Mouse (Mus musculus): ENCODE data around the gene Rdh1. TPM values are rescaled to one million over a fixed set of nuclear protein-coding genes. Genes with fewer than 3 reads are reported as not detected.

Rdh1 gene
- total RNA-seq, 2 experiments from 2014 or later, result 1.3 to 1.9 TPM

Other genes with a start within 250 kb of the Rdh1 start
- gene Ndufa4l2, start 244.8 kb upstream of the Rdh1 start, total RNA-seq (2021), result 10 to 100 TPM; 57.2 to 71.7 TPM
- gene Shmt2, start 237.3 kb upstream of the Rdh1 start, total RNA-seq (2021), result 10 to 100 TPM; 66.7 to 69.4 TPM
- 10 to 100 TPM; 13.6 to 14.0 TPM for gene Nxph4, start 225.2 kb upstream of the Rdh1 start, total RNA-seq (2021)
- 100 to 1,000 TPM; 283 to 301 TPM for gene Lrp1, start 138.6 kb upstream of the Rdh1 start, total RNA-seq (2021)
- 10 to 100 TPM; 72.7 to 78.0 TPM for gene Stat6, start 116.7 kb upstream of the Rdh1 start, total RNA-seq (2021)
- 10 to 100 TPM; 11.6 to 13.2 TPM for gene Nemp1, start 92.8 kb upstream of the Rdh1 start, total RNA-seq (2021)
- 10 to 100 TPM; 22.8 to 24.4 TPM for gene Nab2, start 91.2 kb upstream of the Rdh1 start, total RNA-seq (2021)
- 1 to 10 TPM; 1.6 to 2.1 TPM for gene Myo1a, start 54.6 kb upstream of the Rdh1 start, total RNA-seq (2021)
- gene Tac2, start 35.2 kb upstream of the Rdh1 start, total RNA-seq (2021), result under 1 TPM in 1 of 2 experiments, not detected in 1; 0.48 TPM
- 10 to 100 TPM; 16.2 to 17.4 TPM for gene Zbtb39, start 20.2 kb upstream of the Rdh1 start, total RNA-seq (2021)
- 10 to 100 TPM; 13.7 to 17.4 TPM for gene Gpr182, start 8.0 kb upstream of the Rdh1 start, total RNA-seq (2021)
- gene Rdh16f1, start 66 bp downstream of the Rdh1 start, total RNA-seq (2021), result 1 to 10 TPM; 2.3 to 2.5 TPM
- gene Rdh9, start 16.7 kb downstream of the Rdh1 start, total RNA-seq (2021), result 1 to 10 TPM in 1 of 2 experiments, not detected in 1; 4.3 TPM
- 1 to 10 TPM in 1 of 2 experiments, under 1 TPM in 1; 0.28 to 2.1 TPM for gene Rdh16, start 41.4 kb downstream of the Rdh1 start, total RNA-seq (2021)
- 1 to 10 TPM in 1 of 2 experiments, under 1 TPM in 1; 0.23 to 7.3 TPM for gene Rdh19, start 90.2 kb downstream of the Rdh1 start, total RNA-seq (2021)
- gene Rdh16f2, start 106.8 kb downstream of the Rdh1 start, total RNA-seq (2021), result under 1 TPM; 0.82 to 0.90 TPM
- 10 to 100 TPM in 1 of 2 experiments, under 1 TPM in 1; 0.95 to 46.8 TPM for gene Rdh7, start 129.1 kb downstream of the Rdh1 start, total RNA-seq (2021)
- gene Sdr9c7, start 138.8 kb downstream of the Rdh1 start, total RNA-seq (2021), result under 1 TPM in 1 of 2 experiments, not detected in 1; 0.25 TPM
- gene Hsd17b6, start 247.9 kb downstream of the Rdh1 start, total RNA-seq (2021), result 1 to 10 TPM in 1 of 2 experiments, under 1 TPM in 1; 0.22 to 8.9 TPM

Data from adrenal gland, postnatal 4 days (tissue).